Mouse (Mus musculus): ENCODE data around the gene Oca2.

DNA sequence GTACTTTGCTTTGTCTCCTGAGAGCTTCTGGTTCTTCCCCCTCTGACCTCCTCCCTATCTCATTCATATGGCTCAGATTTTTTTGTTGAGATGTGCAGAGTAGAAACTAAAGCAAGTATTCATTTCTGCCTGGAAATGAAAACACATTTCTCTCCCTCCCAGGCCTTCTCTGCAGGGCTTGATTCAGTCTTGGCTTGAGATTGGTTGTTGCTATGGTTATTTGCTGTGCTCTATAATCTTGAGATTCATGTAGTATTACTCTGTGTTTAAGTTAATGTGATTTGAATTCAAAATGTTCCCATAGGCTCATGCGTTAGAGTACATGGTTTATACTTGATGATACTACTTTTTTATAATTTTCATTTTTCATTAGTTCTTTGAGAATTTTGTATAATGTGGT lies 260.9 kb downstream of the Oca2 start:
- no peak for TF ChIP-seq CTCF (IDR thresholded peaks at IDR 0.05; ENCODE audit: control insufficient read depth, insufficient read depth, insufficient read length)
- no peak for TF ChIP-seq USF1 (IDR thresholded peaks at IDR 0.05; ENCODE audit: low read depth)
